Mouse (Mus musculus) small intestine, adult 2 months (tissue): ENCODE data around the gene Snx29.
"Not testable (repeated sequence)": the region's sequence is repeated elsewhere in the genome, so short reads cannot be mapped to it uniquely, and the experiment has no call there.

Experiments used
- CTCF ChIP-seq: fragments of 200-500 bp; IDR thresholded peaks from 2 replicates; pipeline ENCODE4 v1.5.1; 2012; ENCODE audit warnings: low read depth, mild to moderate bottlenecking, control low read depth, inconsistent platforms, low read length, moderate library complexity, mixed read lengths; ENCODE audit not compliant: insufficient replicate concordance, insufficient read length; ENCODE audit errors: extremely low read depth
- POLR2A ChIP-seq: fragments of 200-500 bp; IDR thresholded peaks from 2 replicates; pipeline ENCODE4 v1.6.1; 2012; ENCODE audit warnings: low read depth, mild to moderate bottlenecking, control low read depth, inconsistent platforms, low read length, moderate library complexity

DNA sequence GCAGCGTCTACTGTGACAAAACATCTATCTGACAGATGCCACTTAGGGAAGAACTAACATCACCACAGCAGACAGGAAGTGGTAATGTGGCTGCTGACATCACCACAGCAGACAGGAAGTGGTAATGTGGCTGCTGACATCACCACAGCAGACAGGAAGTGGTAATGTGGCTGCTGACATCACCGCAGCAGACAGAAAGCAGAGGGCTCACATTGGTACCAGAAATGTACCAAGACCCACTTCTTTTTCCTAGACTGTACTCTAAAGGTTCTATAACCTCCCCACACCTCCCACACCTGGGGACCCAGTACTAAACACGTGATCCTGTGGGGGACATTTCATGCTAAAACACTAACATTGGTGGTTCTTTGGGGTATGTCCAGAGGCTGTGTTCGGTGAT lies 126.0 kb downstream of the Snx29 start:
- not testable (repeated sequence) for TF ChIP-seq POLR2A, CTCF
